Mouse (Mus musculus) megakaryocyte-erythroid progenitor cell, adult 5-6 weeks (primary cell): ENCODE results near the gene Srrd. TPM values are rescaled to one million over a fixed set of nuclear protein-coding genes. Genes with fewer than 3 reads are reported as not detected.

Source experiments
- ATAC-seq: replicated peaks from 2 replicates; pipeline ENCODE4 v1.8.0; 2016; ENCODE audit warnings: mild to moderate bottlenecking, inconsistent platforms; ENCODE audit not compliant: severe bottlenecking, poor library complexity, low FRiP score, low TSS enrichment
- total RNA-seq, 2 experiments: library from RNA; stranded (forward) in 1 of 2; stranded (reverse) in 1 of 2; fragments of 200-1000, 215-1000 nt in 1 of 2; fragments of >200 nt in 1 of 2; fragmentation: Nextera tagmentation in 1 of 2; gene quantifications; 2 replicates each; pipeline ENCODE4 v1.2.3; 2014 to 2017

The Srrd gene
- total RNA-seq, 2 experiments from 2014 or later = 16.2 to 17.6 TPM

GRCm38 (mm10) chr5:112324637-112325545 is 17.9 kb downstream of the Srrd start:
- ATAC-seq = peak; percentile 91

GRCm38 (mm10) chr5:112323246-112323645 is 19.6 kb downstream of the Srrd start:
- no peak for ATAC-seq

GRCm38 (mm10) chr5:112321376-112321775 is 21.5 kb downstream of the Srrd start:
- ATAC-seq = no peak

- ATAC-seq = no peak
These were observed 21.9 kb downstream of the Srrd start for GRCm38 (mm10) chr5:112320936-112321335.

GRCm38 (mm10) chr5:112320379-112320778 is 22.5 kb downstream of the Srrd start:
- no peak for ATAC-seq

GRCm38 (mm10) chr5:112319343-112319742 is 23.5 kb downstream of the Srrd start:
- peak; percentile 49; the same call in 1 of the 2 replicates for ATAC-seq

- peak; percentile 18; the same call in 1 of the 2 replicates for ATAC-seq
These were observed 25.5 kb downstream of the Srrd start for GRCm38 (mm10) chr5:112317328-112317727.

GRCm38 (mm10) chr5:112316468-112316867 is 26.4 kb downstream of the Srrd start:
- ATAC-seq = no peak

GRCm38 (mm10) chr5:112313222-112313885 is 29.5 kb downstream of the Srrd start:
- ATAC-seq = no peak

- ATAC-seq = no peak
These were observed 37.0 kb downstream of the Srrd start for GRCm38 (mm10) chr5:112305842-112306241.

- no peak for ATAC-seq
These were observed 40.5 kb downstream of the Srrd start for GRCm38 (mm10) chr5:112302310-112302709.

- ATAC-seq = no peak
These were observed 41.1 kb downstream of the Srrd start for GRCm38 (mm10) chr5:112301694-112302093.

- no peak for ATAC-seq
These were observed 42.0 kb downstream of the Srrd start for GRCm38 (mm10) chr5:112300721-112301308.

GRCm38 (mm10) chr5:112300112-112300511 is 42.7 kb downstream of the Srrd start:
- no peak for ATAC-seq

- ATAC-seq = no peak
These were observed 43.4 kb downstream of the Srrd start for GRCm38 (mm10) chr5:112299399-112299798.

- no peak for ATAC-seq
These were observed 44.4 kb downstream of the Srrd start for GRCm38 (mm10) chr5:112298226-112298988.

GRCm38 (mm10) chr5:112297257-112297656 is 45.6 kb downstream of the Srrd start:
- no peak for ATAC-seq

GRCm38 (mm10) chr5:112296404-112297181 is 46.2 kb downstream of the Srrd start:
- ATAC-seq = peak; percentile 76

- no peak for ATAC-seq
These were observed 47.3 kb downstream of the Srrd start for GRCm38 (mm10) chr5:112295564-112295963.
